Mouse (Mus musculus): ENCODE results near the gene Shkbp1. TPM values are rescaled to one million over a fixed set of nuclear protein-coding genes. Genes with fewer than 3 reads are reported as not detected.

The Shkbp1 gene
- polyA plus RNA-seq, 1 experiment = 51.0 TPM

DNA sequence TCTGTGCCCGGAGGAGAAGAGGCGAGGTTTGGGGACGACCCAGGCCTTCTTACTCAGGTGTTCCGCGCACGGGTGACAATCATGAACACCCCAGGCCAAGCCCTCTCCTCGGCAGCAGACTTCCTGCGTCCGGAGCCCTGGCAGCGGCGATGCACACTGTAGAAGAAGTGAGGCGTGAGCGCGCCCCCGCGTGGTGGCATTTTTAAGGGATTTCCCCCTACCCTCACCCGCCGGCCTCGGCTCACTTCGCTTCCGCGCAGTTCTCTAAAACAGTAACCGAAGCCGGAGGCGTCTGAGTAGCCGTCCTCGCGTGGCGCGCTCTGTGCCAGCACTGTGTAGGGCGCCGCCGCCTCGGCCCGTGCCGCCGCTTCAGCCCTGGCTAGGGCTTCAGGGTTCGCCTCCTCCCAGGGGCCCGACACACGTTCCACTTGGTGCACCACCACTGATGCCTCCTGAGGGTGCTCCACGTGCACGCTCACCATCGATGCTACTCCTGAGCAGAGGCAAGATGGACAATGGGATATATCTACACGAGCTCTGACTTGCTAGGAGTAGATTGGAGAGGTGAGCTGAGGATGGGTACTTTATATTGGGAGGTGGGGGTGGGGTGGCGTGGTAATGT is 26.4 kb downstream of the Shkbp1 start:
- TF ChIP-seq CTCF (IDR thresholded peaks at IDR 0.05; ENCODE audit: low read depth, low read length) (no peak), POLR2A (IDR thresholded peaks at IDR 0.05; ENCODE audit: borderline replicate concordance, low read depth, low read length) (no peak)
- peak overlapping the region; percentile 65 for H3K4me3 ChIP-seq (ENCODE audit: insufficient read depth, low read length)
- H3K27ac ChIP-seq (ENCODE audit: insufficient read depth, low read depth, low read length) = no peak overlapping the region
- H3K4me1 ChIP-seq (ENCODE audit: control insufficient read depth, insufficient read depth, low read length) = peaks cover 18% of the 10 kb centered on the region

DNA sequence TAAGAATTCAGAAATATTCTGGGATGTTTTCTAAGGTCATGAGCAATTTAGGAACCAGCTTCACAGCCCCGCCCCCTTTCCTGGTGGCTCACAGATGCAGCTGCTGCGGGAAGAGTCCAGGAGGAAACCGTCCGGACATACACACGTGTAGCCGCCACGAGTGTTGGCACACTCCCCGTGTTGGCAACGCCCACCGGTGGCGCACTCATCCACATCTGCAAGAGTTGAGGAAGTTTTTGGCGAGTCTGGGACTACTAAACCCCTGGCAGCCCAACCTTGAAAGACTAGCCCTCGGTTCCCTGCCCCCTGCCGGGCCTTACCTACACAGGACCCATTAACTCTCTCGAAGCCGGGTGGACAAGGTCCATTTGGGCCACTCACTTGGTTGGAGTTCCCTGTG is 27.2 kb downstream of the Shkbp1 start:
- Histone ChIP-seq H3K4me3 (ENCODE audit: insufficient read depth, low read length) (no peak overlapping the region), H3K27ac (ENCODE audit: insufficient read depth, low read depth, low read length) (no peak overlapping the region), H3K4me1 (ENCODE audit: control insufficient read depth, insufficient read depth, low read length) (peaks cover 18% of the 10 kb centered on the region)
- TF ChIP-seq CTCF (IDR thresholded peaks at IDR 0.05; ENCODE audit: low read depth, low read length) (no peak), POLR2A (IDR thresholded peaks at IDR 0.05; ENCODE audit: borderline replicate concordance, low read depth, low read length) (no peak)

DNA sequence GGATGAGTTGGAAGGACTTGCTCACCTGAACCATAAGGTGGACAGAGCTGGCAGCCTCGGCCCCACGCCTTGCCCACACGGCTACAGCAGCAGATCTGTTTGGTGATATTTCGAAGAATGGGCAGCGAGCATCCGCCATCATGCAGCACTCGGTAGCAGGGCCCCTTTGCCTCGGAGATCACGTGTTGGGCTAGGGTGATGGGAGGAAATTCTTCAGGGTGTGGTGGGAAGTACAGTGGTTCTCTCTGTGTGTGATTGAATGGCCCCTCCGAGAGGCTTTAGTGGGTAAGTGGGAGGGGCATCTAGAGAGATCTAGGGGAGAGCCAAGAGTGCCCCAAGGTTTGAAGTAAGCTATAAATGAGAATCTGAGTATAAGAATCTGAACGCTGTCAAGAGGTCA is 27.7 kb downstream of the Shkbp1 start:
- peaks cover 18% of the 10 kb centered on the region for H3K4me1 ChIP-seq (ENCODE audit: control insufficient read depth, insufficient read depth, low read length)

DNA sequence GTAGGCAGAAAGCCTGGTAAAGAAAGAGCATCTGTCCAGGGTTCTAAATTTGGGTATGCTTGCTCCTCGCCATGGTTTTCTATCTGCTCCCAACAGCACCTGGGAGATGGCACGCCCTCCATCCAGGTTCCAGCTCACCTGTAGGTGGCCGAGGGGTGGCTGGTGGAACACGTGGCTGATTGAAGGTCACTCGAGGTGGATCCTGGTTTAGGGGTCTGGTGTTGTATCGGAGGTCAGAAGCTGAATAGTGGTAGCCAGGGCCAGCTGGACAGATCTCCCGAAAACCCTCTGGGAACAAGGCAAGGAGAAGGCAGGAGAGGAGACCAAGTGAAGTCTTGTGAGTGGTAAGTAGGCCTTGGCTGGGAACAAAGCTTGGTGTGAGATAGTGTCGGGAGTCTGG is 28.3 kb downstream of the Shkbp1 start:
- peaks cover 21% of the 10 kb centered on the region for H3K4me1 ChIP-seq (ENCODE audit: control insufficient read depth, insufficient read depth, low read length)

More for the DNA sequence above, 27.7 kb downstream of the Shkbp1 start:
- Histone ChIP-seq H3K27ac (ENCODE audit: insufficient read depth, low read depth, low read length) (no peak overlapping the region), H3K4me3 (ENCODE audit: insufficient read depth, low read length) (no peak overlapping the region)
- no peak for TF ChIP-seq CTCF (IDR thresholded peaks at IDR 0.05; ENCODE audit: low read depth, low read length)
- TF ChIP-seq POLR2A (IDR thresholded peaks at IDR 0.05; ENCODE audit: borderline replicate concordance, low read depth, low read length) = no peak

DNA sequence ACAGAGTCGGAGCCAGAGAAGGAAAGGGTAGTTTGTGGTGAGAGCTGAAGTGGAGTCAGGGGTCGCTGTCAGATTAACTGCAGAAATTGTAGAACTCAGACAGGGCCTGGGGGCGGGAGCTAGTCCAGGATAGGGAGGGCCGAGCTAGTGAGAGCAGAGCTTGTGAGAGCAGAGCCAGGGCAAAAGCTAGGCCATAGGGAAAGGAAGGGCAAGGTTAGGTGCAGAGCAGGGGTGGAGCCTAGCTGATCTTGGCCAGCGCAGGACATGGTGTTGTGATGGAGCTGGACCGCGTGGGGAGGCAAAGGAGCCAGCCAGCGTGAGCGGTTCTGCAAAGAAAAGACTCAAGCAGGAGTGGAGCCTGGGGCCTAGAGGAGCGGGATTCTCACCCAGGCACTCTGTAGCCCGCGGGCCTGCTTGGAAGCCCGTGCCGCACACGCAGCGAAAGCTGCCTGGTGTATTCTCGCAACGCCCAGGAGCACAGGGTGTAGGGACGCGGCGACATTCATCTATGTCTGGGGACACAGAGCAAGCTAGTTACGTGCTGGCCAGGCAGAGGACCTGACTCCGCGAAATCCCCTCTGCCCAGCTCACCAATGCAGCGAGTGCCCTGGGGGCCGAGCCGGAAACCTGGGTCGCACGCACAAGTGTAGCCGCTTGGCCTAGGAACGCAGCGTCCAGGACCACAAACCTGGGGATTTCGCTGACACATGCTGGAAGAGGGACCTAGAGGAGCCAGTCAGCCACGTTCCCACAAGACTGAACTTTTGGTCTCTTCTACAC is 29.5 kb downstream of the Shkbp1 start:
- Histone ChIP-seq H3K27ac (ENCODE audit: insufficient read depth, low read depth, low read length) (no peak overlapping the region), H3K4me1 (ENCODE audit: control insufficient read depth, insufficient read depth, low read length) (peaks cover 14% of the 10 kb centered on the region), H3K4me3 (ENCODE audit: insufficient read depth, low read length) (peak overlapping the region; percentile 34; the same call in 1 of the 2 replicates)
- TF ChIP-seq CTCF (IDR thresholded peaks at IDR 0.05; ENCODE audit: low read depth, low read length) (no peak), POLR2A (IDR thresholded peaks at IDR 0.05; ENCODE audit: borderline replicate concordance, low read depth, low read length) (no peak)

More for the DNA sequence above, 28.3 kb downstream of the Shkbp1 start:
- TF ChIP-seq POLR2A (IDR thresholded peaks at IDR 0.05; ENCODE audit: borderline replicate concordance, low read depth, low read length) (no peak), CTCF (IDR thresholded peaks at IDR 0.05; ENCODE audit: low read depth, low read length) (no peak)
- Histone ChIP-seq H3K4me3 (ENCODE audit: insufficient read depth, low read length) (no peak overlapping the region), H3K27ac (ENCODE audit: insufficient read depth, low read depth, low read length) (no peak overlapping the region)

DNA sequence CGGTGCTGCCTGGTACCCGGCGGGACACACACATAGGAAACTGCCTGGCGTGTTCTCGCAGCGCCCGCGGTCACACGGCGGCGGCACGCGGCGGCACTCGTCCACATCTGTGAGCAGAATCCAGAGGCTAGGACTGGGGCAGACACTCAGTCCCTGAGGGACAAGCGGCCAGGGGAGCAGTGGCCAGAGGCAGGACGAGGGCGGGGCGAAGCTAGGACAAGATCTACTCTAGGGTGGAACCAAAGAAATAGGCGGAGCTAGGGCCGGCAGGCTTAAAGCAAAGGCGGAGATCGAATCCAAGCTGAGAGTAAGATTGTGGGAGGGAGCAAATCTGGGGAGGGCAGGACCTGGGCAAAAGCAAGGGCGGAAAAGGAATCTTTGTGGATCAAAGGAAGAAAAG is 30.1 kb downstream of the Shkbp1 start:
- Histone ChIP-seq H3K27ac (ENCODE audit: insufficient read depth, low read depth, low read length) (no peak overlapping the region), H3K4me1 (ENCODE audit: control insufficient read depth, insufficient read depth, low read length) (peaks cover 13% of the 10 kb centered on the region), H3K4me3 (ENCODE audit: insufficient read depth, low read length) (peak overlapping the region; percentile 34)
- no peak for TF ChIP-seq POLR2A (IDR thresholded peaks at IDR 0.05; ENCODE audit: borderline replicate concordance, low read depth, low read length)

DNA sequence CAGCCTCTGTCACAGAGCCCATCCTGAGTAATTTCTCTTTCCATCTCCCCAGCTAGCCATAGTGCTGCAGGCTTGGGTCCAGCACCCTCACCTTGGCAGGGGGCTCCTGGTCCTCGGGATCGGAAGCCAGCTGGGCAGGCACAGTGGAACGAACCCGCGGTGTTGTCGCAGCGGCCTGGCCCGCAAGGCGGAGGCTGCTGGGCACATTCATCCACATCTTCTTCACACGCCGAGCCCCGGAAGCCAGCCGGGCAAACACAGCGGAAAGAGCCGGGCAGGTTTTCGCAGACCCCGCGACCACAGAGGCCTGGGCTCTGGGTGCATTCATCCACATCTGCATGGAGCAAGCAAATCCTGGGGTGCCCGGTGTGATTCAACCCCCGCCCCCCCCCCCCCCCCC is 30.9 kb downstream of the Shkbp1 start:
- no peak overlapping the region for H3K27ac ChIP-seq (ENCODE audit: insufficient read depth, low read depth, low read length)
- no peak overlapping the region for H3K4me3 ChIP-seq (ENCODE audit: insufficient read depth, low read length)
- peaks cover 10% of the 10 kb centered on the region for H3K4me1 ChIP-seq (ENCODE audit: control insufficient read depth, insufficient read depth, low read length)
- TF ChIP-seq CTCF (IDR thresholded peaks at IDR 0.05; ENCODE audit: low read depth, low read length) (no peak), POLR2A (IDR thresholded peaks at IDR 0.05; ENCODE audit: borderline replicate concordance, low read depth, low read length) (no peak)

DNA sequence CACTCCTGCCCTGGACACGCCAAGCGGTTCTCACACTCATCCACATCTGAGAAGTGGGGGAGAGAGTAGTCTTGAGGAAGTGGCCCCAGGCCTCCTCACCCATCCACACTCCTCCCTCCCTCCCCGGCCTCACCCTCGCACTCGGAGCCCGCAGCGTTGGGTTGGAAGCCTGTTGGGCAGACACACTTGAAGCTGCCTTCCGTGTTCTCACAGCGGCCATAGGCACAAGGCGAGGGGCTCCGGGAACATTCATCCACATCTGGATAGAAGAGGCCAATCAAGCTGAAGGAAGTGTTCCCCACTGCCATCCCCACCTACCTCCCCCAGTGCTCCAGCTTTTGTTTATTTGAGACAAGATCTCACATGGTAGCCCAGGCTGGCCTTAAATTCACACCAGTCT is 31.7 kb downstream of the Shkbp1 start:
- H3K4me1 ChIP-seq (ENCODE audit: control insufficient read depth, insufficient read depth, low read length) = peaks cover 10% of the 10 kb centered on the region
- H3K27ac ChIP-seq (ENCODE audit: insufficient read depth, low read depth, low read length) = no peak overlapping the region
- TF ChIP-seq CTCF (IDR thresholded peaks at IDR 0.05; ENCODE audit: low read depth, low read length) (no peak), POLR2A (IDR thresholded peaks at IDR 0.05; ENCODE audit: borderline replicate concordance, low read depth, low read length) (no peak)
- no peak overlapping the region for H3K4me3 ChIP-seq (ENCODE audit: insufficient read depth, low read length)

DNA sequence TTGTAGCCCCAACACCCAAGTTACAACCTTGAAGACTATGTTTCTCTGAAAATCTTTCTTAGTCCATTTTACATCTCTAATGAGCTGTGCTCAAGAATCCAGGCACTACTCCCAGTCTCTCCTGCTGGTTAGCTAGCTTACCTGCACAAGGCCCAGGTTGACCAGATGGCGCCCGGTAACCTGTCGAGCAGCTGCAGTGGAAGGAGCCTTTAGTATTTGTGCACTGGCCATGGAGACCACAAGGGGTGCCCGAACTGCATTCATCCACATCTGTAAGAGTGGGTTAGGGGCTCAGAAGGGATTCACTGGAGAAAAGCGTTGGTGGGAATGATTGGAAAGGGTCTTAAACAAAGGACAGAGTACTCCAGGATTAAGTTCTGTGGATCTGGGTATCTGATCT is 32.8 kb downstream of the Shkbp1 start:
- TF ChIP-seq POLR2A (IDR thresholded peaks at IDR 0.05; ENCODE audit: borderline replicate concordance, low read depth, low read length) (no peak), CTCF (IDR thresholded peaks at IDR 0.05; ENCODE audit: low read depth, low read length) (no peak)
- H3K27ac ChIP-seq (ENCODE audit: insufficient read depth, low read depth, low read length) = no peak overlapping the region
- no peak overlapping the region for H3K4me3 ChIP-seq (ENCODE audit: insufficient read depth, low read length)
- H3K4me1 ChIP-seq (ENCODE audit: control insufficient read depth, insufficient read depth, low read length) = peaks cover 8% of the 10 kb centered on the region

DNA sequence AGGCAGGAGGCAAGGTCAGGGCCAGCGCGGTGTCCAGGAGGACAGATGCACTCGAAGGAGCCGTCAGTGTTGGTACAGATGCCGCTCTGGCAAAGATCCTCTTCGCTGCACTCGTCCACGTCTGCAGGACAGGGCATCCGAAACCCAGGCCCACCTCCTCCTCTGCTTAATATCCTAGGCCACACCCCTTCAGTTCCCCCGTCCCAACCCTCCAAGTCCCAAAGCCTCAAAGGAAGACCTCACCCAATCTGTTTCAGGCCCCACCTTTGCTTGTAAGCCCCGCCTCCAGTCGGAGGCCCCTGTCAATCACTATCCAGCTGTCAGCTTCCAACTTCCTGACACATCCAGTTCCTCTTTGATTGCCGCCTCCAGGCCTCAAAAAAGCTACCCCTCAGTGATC is 33.5 kb downstream of the Shkbp1 start:
- TF ChIP-seq POLR2A (IDR thresholded peaks at IDR 0.05; ENCODE audit: borderline replicate concordance, low read depth, low read length) = no peak
- no peak for TF ChIP-seq CTCF (IDR thresholded peaks at IDR 0.05; ENCODE audit: low read depth, low read length)
- no peak overlapping the region for H3K4me3 ChIP-seq (ENCODE audit: insufficient read depth, low read length)

More for the DNA sequence above, 33.5 kb downstream of the Shkbp1 start:
- H3K27ac ChIP-seq (ENCODE audit: insufficient read depth, low read depth, low read length) = no peak overlapping the region
- peaks cover 8% of the 10 kb centered on the region for H3K4me1 ChIP-seq (ENCODE audit: control insufficient read depth, insufficient read depth, low read length)
